Mouse (Mus musculus) neural tube, embryonic 11.5 days (tissue): Measurements from ENCODE around the gene Robo3. TPM values are rescaled to one million over a fixed set of nuclear protein-coding genes. Genes with fewer than 3 reads are reported as not detected.
A peak's percentile ranks its signal among the peaks of the same experiment; 100 is the strongest.

Source experiments
- ATAC-seq: fragments of 200-750 bp; cut with Nextera tagmentation; 2 replicates; pipeline ENCODE4 v1.8.0; 2017; ENCODE audit warnings: moderate number of reproducible peaks, mild to moderate bottlenecking, moderate TSS enrichment, moderate library complexity; ENCODE audit not compliant: insufficient read depth, low FRiP score, low TSS enrichment
- DNase-seq: peaks from one replicate; pipeline ENCODE4 v3.0.0-alpha.2; 2015; ENCODE audit warnings: low spot score
- H3K27ac ChIP-seq: fragments of 300-500 bp; sonication (generic); 2 replicates; pipeline ENCODE4 v1.5.1; 2014; ENCODE audit warnings: low read depth, mild to moderate bottlenecking, low read length
- H3K27me3 ChIP-seq: fragments of 300-500 bp; sonication (generic); 2 replicates; pipeline ENCODE4 v1.6.1; 2014; ENCODE audit warnings: mild to moderate bottlenecking, low read length, mixed read lengths; ENCODE audit not compliant: control insufficient read depth, insufficient read depth
- H3K36me3 ChIP-seq: fragments of 300-500 bp; sonication (generic); 2 replicates; pipeline ENCODE4 v1.6.1; 2014; ENCODE audit warnings: mild to moderate bottlenecking, low read length, moderate library complexity, mixed read lengths; ENCODE audit not compliant: control insufficient read depth, insufficient read depth
- H3K4me1 ChIP-seq: fragments of 300-500 bp; sonication (generic); 2 replicates; pipeline ENCODE4 v1.6.1; 2014; ENCODE audit warnings: low read length, mixed read lengths; ENCODE audit not compliant: control insufficient read depth, insufficient read depth
- H3K4me2 ChIP-seq: fragments of 300-500 bp; sonication (generic); 2 replicates; pipeline ENCODE4 v1.6.1; 2014; ENCODE audit warnings: low read depth, mild to moderate bottlenecking, moderate library complexity
- H3K4me3 ChIP-seq: fragments of 300-500 bp; sonication (generic); 2 replicates; pipeline ENCODE4 v1.5.1; 2014; ENCODE audit warnings: low read depth, low read length
- H3K9ac ChIP-seq: fragments of 300-500 bp; sonication (generic); 2 replicates; pipeline ENCODE4 v1.6.1; 2014; ENCODE audit warnings: mild to moderate bottlenecking, low read length
- H3K9me3 ChIP-seq: fragments of 300-500 bp; sonication (generic); 2 replicates; pipeline ENCODE4 v1.6.1; 2016; ENCODE audit warnings: low read length; ENCODE audit not compliant: control insufficient read depth
- WGBS: fragments of 180-500 bp; shearing (Covaris S2); extraction: QIAGEN DNeasy Blood & Tissue Kit; methylation state at CpG from one replicate; pipeline ENCODE4 v1.1.7; 2014; 5-methylcytosine and 5-hydroxymethylcytosine counted together
- polyA plus RNA-seq: library from polyadenylated mRNA; unstranded; fragments of >200 nt; fragmentation: Nextera tagmentation; extraction: Ambion mirVana; gene quantifications from 2 replicates; pipeline ENCODE4 v1.2.1, GENCODE M21; 2014

The Robo3 gene
- polyA plus RNA-seq, 1 experiment from 2014 or later: 89.9 TPM

DNA sequence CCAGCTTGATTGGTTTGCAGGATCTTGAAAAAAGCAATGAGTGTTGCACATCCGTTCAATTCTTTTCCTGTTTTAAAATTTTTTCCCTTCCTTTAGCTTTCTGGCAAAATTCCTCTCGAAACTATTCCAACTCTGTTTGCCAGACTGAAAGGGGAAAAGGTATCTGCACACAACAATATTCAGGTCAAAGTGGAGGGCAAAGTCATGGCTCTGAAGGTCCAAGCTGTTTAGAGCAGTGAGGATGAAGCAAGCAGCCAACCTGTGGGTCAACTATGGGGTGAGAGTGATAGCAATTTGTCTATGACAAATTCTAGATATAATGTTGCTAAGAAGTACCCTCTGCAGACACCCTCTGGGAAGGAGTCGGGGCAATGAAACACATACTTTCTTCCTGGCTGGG lies 18.4 kb downstream of the Robo3 start:
- 76% methylated on average over 3 of the region's 3 CpGs for WGBS
- Histone ChIP-seq H3K36me3 (no peaks in the 10 kb centered on the region), H3K27me3 (no peaks in the 10 kb centered on the region), H3K9ac (no peak overlapping the region), H3K4me3 (no peak overlapping the region), H3K4me2 (no peak overlapping the region), H3K9me3 (no peaks in the 10 kb centered on the region), H3K4me1 (no peaks in the 10 kb centered on the region), H3K27ac (no peak overlapping the region)
- ATAC-seq (no peak), DNase-seq (no peak)

GRCm38 (mm10) chr9:37412989-37413388 lies 20.1 kb downstream of the Robo3 start:
- no peak for DNase-seq
- Histone ChIP-seq H3K9ac (no peak overlapping the region), H3K4me3 (no peak overlapping the region), H3K27ac (no peak overlapping the region), H3K27me3 (no peaks in the 10 kb centered on the region), H3K36me3 (no peaks in the 10 kb centered on the region), H3K9me3 (no peaks in the 10 kb centered on the region), H3K4me2 (no peak overlapping the region), H3K4me1 (no peaks in the 10 kb centered on the region)
- ATAC-seq: no peak
- 52% methylated on average over 3 of the region's 3 CpGs for WGBS

DNA sequence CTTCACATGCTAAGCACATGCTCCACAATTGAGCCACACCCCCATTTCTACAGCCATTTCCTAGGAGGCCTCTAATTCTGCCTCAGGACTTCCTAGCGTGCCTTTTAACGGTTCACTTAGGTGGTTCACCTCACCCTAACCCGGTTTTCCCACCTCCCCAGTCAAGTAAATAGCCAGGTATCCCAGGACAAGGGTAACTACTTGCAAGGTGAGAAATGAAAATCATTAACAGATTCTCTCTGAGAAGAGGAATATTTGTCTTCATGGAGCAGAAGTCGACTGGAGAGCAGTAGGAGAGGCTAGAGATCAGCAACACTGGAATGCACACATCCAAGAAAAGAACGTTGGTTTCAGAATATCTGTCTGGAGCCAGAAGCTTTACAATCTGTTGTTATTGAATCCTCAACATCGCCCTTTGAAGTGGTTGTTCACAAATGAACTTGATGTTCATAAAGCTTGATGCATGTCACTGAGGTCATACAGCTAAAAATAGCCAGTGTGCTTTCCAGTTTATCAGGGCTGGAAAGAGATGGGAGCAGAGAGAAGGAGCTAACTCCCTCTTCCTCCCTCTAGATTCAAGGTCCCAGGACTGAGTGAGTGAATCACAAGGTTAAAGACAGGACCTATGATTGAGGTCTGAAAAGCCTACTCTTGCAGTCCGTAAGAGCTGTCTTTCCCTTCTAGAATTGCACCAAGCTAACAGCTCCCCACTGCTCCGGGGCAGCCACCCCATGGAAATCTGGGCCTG lies 23.2 kb downstream of the Robo3 start:
- Histone ChIP-seq H3K4me1 (no peaks in the 10 kb centered on the region), H3K27ac (no peak overlapping the region), H3K9ac (no peak overlapping the region), H3K27me3 (no peaks in the 10 kb centered on the region), H3K4me2 (no peak overlapping the region), H3K4me3 (no peak overlapping the region), H3K36me3 (no peaks in the 10 kb centered on the region), H3K9me3 (no peaks in the 10 kb centered on the region)
- 84% methylated on average over 8 of the region's 8 CpGs for WGBS
- no peak for ATAC-seq
- no peak for DNase-seq

- H3K4me1 ChIP-seq: no peaks in the 10 kb centered on the region
- no peak overlapping the region for H3K9ac ChIP-seq
- H3K4me2 ChIP-seq: peak overlapping the region; percentile 9
- no peak for ATAC-seq
- 13% methylated on average over 19 of the region's 19 CpGs for WGBS
- H3K9me3 ChIP-seq: no peaks in the 10 kb centered on the region
- no peak overlapping the region for H3K27ac ChIP-seq
- H3K27me3 ChIP-seq: no peaks in the 10 kb centered on the region
- H3K4me3 ChIP-seq: no peak overlapping the region
- DNase-seq: peak; percentile 50
- no peaks in the 10 kb centered on the region for H3K36me3 ChIP-seq
Observed at GRCm38 (mm10) chr9:37407850-37408502, 25.1 kb downstream of the Robo3 start.

- no peaks in the 10 kb centered on the region for H3K4me1 ChIP-seq
- 0% methylated on average over 1 of the region's 1 CpGs for WGBS
- no peaks in the 10 kb centered on the region for H3K9me3 ChIP-seq
- no peaks in the 10 kb centered on the region for H3K27me3 ChIP-seq
- H3K27ac ChIP-seq: no peak overlapping the region
- no peak overlapping the region for H3K4me3 ChIP-seq
- ATAC-seq (peak; percentile 36; the same call in 1 of the 2 replicates), DNase-seq (no peak)
- no peak overlapping the region for H3K4me2 ChIP-seq
- H3K9ac ChIP-seq: no peak overlapping the region
- no peaks in the 10 kb centered on the region for H3K36me3 ChIP-seq
Observed at GRCm38 (mm10) chr9:37406372-37406771, 26.7 kb downstream of the Robo3 start.

DNA sequence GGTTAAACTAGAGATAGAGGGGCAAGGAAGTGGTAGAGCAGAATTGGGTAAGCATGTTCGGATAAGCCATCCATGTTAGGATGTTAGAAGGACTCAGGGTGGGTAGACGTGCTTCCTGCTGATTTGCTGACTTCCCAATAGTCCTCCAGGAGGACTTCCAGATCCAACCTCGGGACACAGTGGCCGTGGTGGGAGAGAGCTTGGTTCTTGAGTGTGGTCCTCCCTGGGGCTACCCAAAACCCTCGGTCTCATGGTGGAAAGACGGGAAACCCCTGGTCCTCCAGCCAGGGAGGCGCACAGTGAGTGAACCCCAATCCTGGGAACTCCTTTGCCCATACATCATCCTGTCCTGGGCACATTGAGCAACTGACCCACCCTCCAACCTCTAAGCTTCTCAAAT lies 30.0 kb downstream of the Robo3 start:
- Histone ChIP-seq H3K9me3 (no peaks in the 10 kb centered on the region), H3K4me2 (no peak overlapping the region), H3K27me3 (no peaks in the 10 kb centered on the region), H3K9ac (no peak overlapping the region), H3K4me3 (no peak overlapping the region), H3K4me1 (no peaks in the 10 kb centered on the region), H3K36me3 (no peaks in the 10 kb centered on the region), H3K27ac (no peak overlapping the region)
- no peak for DNase-seq
- no peak for ATAC-seq
- 82% methylated on average over 7 of the region's 7 CpGs for WGBS

DNA sequence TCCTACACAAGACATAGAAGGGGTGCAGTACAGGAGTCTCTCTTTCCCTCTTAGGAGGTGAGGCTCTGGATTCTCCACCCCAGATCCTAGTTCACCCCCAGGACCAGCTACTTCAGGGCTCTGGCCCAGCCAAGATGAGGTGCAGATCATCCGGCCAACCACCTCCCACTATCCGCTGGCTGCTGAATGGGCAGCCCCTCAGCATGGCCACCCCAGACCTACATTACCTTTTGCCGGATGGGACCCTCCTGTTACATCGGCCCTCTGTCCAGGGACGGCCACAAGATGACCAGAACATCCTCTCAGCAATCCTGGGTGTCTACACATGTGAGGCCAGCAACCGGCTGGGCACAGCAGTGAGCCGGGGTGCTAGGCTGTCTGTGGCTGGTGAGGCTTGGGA lies 30.5 kb downstream of the Robo3 start:
- H3K27ac ChIP-seq: no peak overlapping the region
- no peaks in the 10 kb centered on the region for H3K4me1 ChIP-seq
- H3K9ac ChIP-seq: no peak overlapping the region
- no peak overlapping the region for H3K4me3 ChIP-seq
- H3K36me3 ChIP-seq: no peaks in the 10 kb centered on the region
- no peaks in the 10 kb centered on the region for H3K9me3 ChIP-seq
- H3K4me2 ChIP-seq: no peak overlapping the region
- H3K27me3 ChIP-seq: no peaks in the 10 kb centered on the region
- ATAC-seq (no peak), DNase-seq (no peak)
- WGBS: 88% methylated on average over 7 of the region's 7 CpGs

DNA sequence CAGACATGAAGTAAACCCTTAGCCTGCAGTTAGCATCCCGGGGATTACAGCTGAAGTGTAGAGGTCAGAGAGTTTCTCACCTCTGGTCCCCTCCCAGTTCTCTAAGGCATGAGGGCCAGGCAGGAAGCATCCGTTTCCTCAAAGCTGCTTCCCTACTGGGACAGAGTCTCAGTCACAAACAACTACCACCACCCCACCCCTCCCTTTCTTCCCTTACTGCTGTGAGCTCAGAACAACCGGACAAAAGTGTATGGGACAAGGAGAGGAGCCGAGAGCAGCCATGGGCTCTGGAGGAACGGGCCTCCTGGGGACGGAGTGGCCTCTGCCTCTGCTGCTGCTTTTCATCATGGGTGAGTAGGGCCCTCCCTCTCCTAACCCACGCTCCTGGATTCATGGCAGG lies 31.2 kb downstream of the Robo3 start, which contains the start of gene Robo4:
Gene Robo4, plus strand, starts transcription at position 96 of the 400 bp plus-strand sequence.
- Histone ChIP-seq H3K27me3 (no peaks in the 10 kb centered on the region), H3K9ac (no peak within 1 kb of the TSS), H3K36me3 (no peaks in the 10 kb centered on the region), H3K4me1 (no peaks in the 10 kb centered on the region), H3K4me3 (no peak within 1 kb of the TSS), H3K4me2 (no peak within 1 kb of the TSS), H3K27ac (no peak within 1 kb of the TSS), H3K9me3 (no peaks in the 10 kb centered on the region)
- no peak for DNase-seq
- ATAC-seq: no peak
- WGBS: 18% methylated on average over 7 of the region's 7 CpGs

- Histone ChIP-seq H3K36me3 (no peaks in the 10 kb centered on the region), H3K9ac (no peak overlapping the region), H3K27me3 (no peaks in the 10 kb centered on the region), H3K4me2 (no peak overlapping the region), H3K4me1 (no peaks in the 10 kb centered on the region), H3K4me3 (no peak overlapping the region), H3K27ac (no peak overlapping the region), H3K9me3 (no peaks in the 10 kb centered on the region)
- 67% methylated on average over 2 of the region's 2 CpGs for WGBS
- DNase-seq (no peak), ATAC-seq (no peak)
Observed at GRCm38 (mm10) chr9:37400585-37400984, 32.5 kb downstream of the Robo3 start.
